Mouse (Mus musculus): ENCODE data around the gene Tyrp1. TPM values are rescaled to one million over a fixed set of nuclear protein-coding genes. Genes with fewer than 3 reads are reported as not detected.

Tyrp1 gene
- polyA plus RNA-seq, 1 experiment: not detected

DNA sequence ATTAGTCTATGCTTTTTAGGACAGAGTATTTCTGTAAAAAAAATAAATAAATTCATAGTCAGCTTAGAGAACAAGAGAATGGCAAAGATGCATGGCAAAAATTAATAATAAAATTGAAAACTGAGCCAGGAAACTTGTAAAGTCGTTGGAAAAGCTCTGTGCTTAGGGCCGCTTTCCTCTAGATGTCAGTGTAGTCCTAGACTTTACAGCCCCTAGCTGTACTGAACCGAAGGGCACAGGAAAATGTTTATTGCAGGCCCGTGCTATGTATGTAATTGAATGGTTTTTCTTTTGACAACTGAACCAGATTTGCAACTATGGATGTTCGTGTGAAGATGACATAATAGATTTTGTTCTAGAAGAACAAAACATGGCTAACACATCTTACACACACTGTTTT, 32.1 kb downstream of the Tyrp1 start:
- no peaks in the 10 kb centered on the region for H3K79me2 ChIP-seq (ENCODE audit: control insufficient read depth, insufficient read depth)
- no peaks in the 10 kb centered on the region for H3K36me3 ChIP-seq (ENCODE audit: control insufficient read depth, insufficient read depth)
- no peak overlapping the region for H3ac ChIP-seq (ENCODE audit: control insufficient read depth, insufficient read length)
- no peaks in the 10 kb centered on the region for H3K27me3 ChIP-seq (ENCODE audit: control insufficient read depth, insufficient read depth, insufficient read length)
- TF ChIP-seq SRF (IDR thresholded peaks at IDR 0.05; ENCODE audit: control insufficient read depth, insufficient read length, low read depth) (no peak), REST (IDR thresholded peaks at IDR 0.05; ENCODE audit: insufficient read depth, insufficient read length) (no peak), POLR2AphosphoS2 (IDR thresholded peaks at IDR 0.05; ENCODE audit: insufficient read length, low read depth) (no peak), E2F4 (IDR thresholded peaks at IDR 0.05; ENCODE audit: insufficient read depth) (no peak), MYOG (IDR thresholded peaks at IDR 0.05; ENCODE audit: control insufficient read depth in 1 of 3, insufficient read depth in 1 of 3, insufficient read length in 2 of 3, low read depth in 2 of 3) (no peak), TCF12 (IDR thresholded peaks at IDR 0.05; ENCODE audit: insufficient read depth, poor library complexity, severe bottlenecking) (no peak), POLR2A (IDR thresholded peaks at IDR 0.05; ENCODE audit: insufficient read length, low read depth) (no peak), MAX (IDR thresholded peaks at IDR 0.05; ENCODE audit: low read depth) (no peak), MYOD1 (IDR thresholded peaks at IDR 0.05; ENCODE audit: control insufficient read depth in 1 of 3, insufficient read length in 2 of 3, low read depth in 2 of 3) (no peak), USF1 (IDR thresholded peaks at IDR 0.05; ENCODE audit: low read depth) (no peak), CEBPB (IDR thresholded peaks at IDR 0.05; ENCODE audit: insufficient read depth, poor library complexity, severe bottlenecking) (no peak), TCF3 (IDR thresholded peaks at IDR 0.05; ENCODE audit: insufficient read length, low read depth) (no peak)
- H3K4me3 ChIP-seq: no peak overlapping the region
- H3K4me2 ChIP-seq (ENCODE audit: low read depth): no peak overlapping the region

DNA sequence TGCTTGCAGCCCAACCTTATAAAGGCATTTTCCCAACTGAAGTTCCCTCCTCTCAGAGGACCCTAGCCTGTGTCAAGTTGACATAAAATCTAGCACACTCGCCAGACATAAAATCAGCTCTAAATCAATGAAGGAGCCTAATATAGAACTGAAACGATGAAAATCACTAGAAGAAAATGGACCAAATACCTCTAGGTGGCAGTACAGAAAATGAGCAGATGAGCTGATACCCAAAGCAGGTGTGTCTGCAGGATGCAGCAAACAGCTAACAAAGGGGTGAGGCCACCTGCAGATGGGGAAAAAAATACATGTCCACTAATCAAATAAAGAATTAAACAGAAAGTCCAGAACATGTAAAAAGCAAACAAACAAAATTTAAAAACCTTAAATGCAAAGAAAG, 35.7 kb downstream of the Tyrp1 start:
- no peak for TF ChIP-seq SRF (IDR thresholded peaks at IDR 0.05; ENCODE audit: control insufficient read depth, insufficient read length, low read depth)
- no peak for TF ChIP-seq E2F4 (IDR thresholded peaks at IDR 0.05; ENCODE audit: insufficient read depth)
- no peak for TF ChIP-seq MYOD1 (IDR thresholded peaks at IDR 0.05; ENCODE audit: control insufficient read depth in 1 of 3, insufficient read length in 2 of 3, low read depth in 2 of 3)
- no peak for TF ChIP-seq POLR2A (IDR thresholded peaks at IDR 0.05; ENCODE audit: insufficient read length, low read depth)
- no peak for TF ChIP-seq MAX (IDR thresholded peaks at IDR 0.05; ENCODE audit: low read depth)
- TF ChIP-seq REST (IDR thresholded peaks at IDR 0.05; ENCODE audit: insufficient read depth, insufficient read length): no peak
- Histone ChIP-seq H3K27me3 (ENCODE audit: control insufficient read depth, insufficient read depth, insufficient read length) (no peaks in the 10 kb centered on the region), H3K4me2 (ENCODE audit: low read depth) (no peak overlapping the region), H3K36me3 (ENCODE audit: control insufficient read depth, insufficient read depth) (no peaks in the 10 kb centered on the region), H3ac (ENCODE audit: control insufficient read depth, insufficient read length) (no peak overlapping the region), H3K4me3 (no peak overlapping the region), H3K79me2 (ENCODE audit: control insufficient read depth, insufficient read depth) (no peaks in the 10 kb centered on the region)

GRCm38 (mm10) chr4:80872847-80873644, 39.1 kb downstream of the Tyrp1 start:
- no peak overlapping the region for H3K4me3 ChIP-seq

DNA sequence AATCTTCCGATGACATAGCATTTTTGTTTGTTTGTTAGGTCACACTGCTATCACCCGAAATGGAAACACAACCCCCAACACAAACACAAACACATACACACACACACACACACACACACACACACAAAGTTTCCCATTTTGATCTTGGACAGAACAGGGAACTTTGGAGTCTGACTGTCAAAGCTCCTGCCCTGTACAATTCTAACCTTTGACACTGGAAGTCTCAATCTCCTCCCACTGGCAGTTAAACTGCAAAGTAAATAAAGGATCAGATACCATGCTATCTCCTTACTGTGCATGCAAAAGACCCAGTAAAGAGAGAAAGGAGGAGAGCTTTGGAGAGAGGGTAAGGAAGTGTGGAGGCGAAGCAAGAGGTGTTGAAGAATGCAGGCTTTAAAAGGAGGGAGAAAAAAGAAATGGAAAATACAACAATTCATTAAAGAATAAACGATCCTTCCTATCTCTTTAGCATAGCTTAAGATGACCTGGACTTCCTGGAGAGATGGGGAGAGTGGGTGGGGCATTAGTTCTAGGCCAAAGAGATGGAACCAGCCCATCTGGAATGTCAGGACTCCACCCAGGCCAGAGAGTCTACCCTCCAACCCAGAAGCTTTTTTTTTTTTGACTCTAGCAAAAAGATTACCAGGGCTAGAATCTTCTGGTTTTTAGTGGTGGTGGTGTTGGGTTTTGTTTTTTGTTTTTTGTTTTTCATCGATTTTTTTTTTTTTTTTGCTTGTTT, 40.4 kb downstream of the Tyrp1 start:
- no peaks in the 10 kb centered on the region for H3K27me3 ChIP-seq (ENCODE audit: control insufficient read depth, insufficient read depth, insufficient read length)
- H3K4me2 ChIP-seq (ENCODE audit: low read depth): peak overlapping the region; percentile 8
- no peaks in the 10 kb centered on the region for H3K79me2 ChIP-seq (ENCODE audit: control insufficient read depth, insufficient read depth)
- H3K36me3 ChIP-seq (ENCODE audit: control insufficient read depth, insufficient read depth): no peaks in the 10 kb centered on the region
- no peak overlapping the region for H3ac ChIP-seq (ENCODE audit: control insufficient read depth, insufficient read length)
- TF ChIP-seq TCF12 (IDR thresholded peaks at IDR 0.05; ENCODE audit: insufficient read depth, poor library complexity, severe bottlenecking): no peak
- TF ChIP-seq CEBPB (IDR thresholded peaks at IDR 0.05; ENCODE audit: insufficient read depth, poor library complexity, severe bottlenecking): no peak
- no peak for TF ChIP-seq REST (IDR thresholded peaks at IDR 0.05; ENCODE audit: insufficient read depth, insufficient read length)
- no peak for TF ChIP-seq USF1 (IDR thresholded peaks at IDR 0.05; ENCODE audit: low read depth)
- no peak for TF ChIP-seq E2F4 (IDR thresholded peaks at IDR 0.05; ENCODE audit: insufficient read depth)
- TF ChIP-seq POLR2AphosphoS2 (IDR thresholded peaks at IDR 0.05; ENCODE audit: insufficient read length, low read depth): no peak
- no peak for TF ChIP-seq MYOG (IDR thresholded peaks at IDR 0.05; ENCODE audit: control insufficient read depth in 1 of 3, insufficient read depth in 1 of 3, insufficient read length in 2 of 3, low read depth in 2 of 3)
- no peak for TF ChIP-seq MYOD1 (IDR thresholded peaks at IDR 0.05; ENCODE audit: control insufficient read depth in 1 of 3, insufficient read length in 2 of 3, low read depth in 2 of 3)
- no peak for TF ChIP-seq MAX (IDR thresholded peaks at IDR 0.05; ENCODE audit: low read depth)
- no peak for TF ChIP-seq TCF3 (IDR thresholded peaks at IDR 0.05; ENCODE audit: insufficient read length, low read depth)
- TF ChIP-seq SRF (IDR thresholded peaks at IDR 0.05; ENCODE audit: control insufficient read depth, insufficient read length, low read depth): no peak
- no peak for TF ChIP-seq POLR2A (IDR thresholded peaks at IDR 0.05; ENCODE audit: insufficient read length, low read depth)
- no peak overlapping the region for H3K4me3 ChIP-seq

More at GRCm38 (mm10) chr4:80872847-80873644, 39.1 kb downstream of the Tyrp1 start:
- TF ChIP-seq TCF3 (IDR thresholded peaks at IDR 0.05; ENCODE audit: insufficient read length, low read depth) (no peak), E2F4 (IDR thresholded peaks at IDR 0.05; ENCODE audit: insufficient read depth) (no peak), MYOG (IDR thresholded peaks at IDR 0.05; ENCODE audit: control insufficient read depth in 1 of 3, insufficient read depth in 1 of 3, insufficient read length in 2 of 3, low read depth in 2 of 3) (no peak), POLR2A (IDR thresholded peaks at IDR 0.05; ENCODE audit: insufficient read length, low read depth) (no peak), TCF12 (IDR thresholded peaks at IDR 0.05; ENCODE audit: insufficient read depth, poor library complexity, severe bottlenecking) (no peak)
- Histone ChIP-seq H3ac (ENCODE audit: control insufficient read depth, insufficient read length) (no peak overlapping the region), H3K36me3 (ENCODE audit: control insufficient read depth, insufficient read depth) (no peaks in the 10 kb centered on the region), H3K79me2 (ENCODE audit: control insufficient read depth, insufficient read depth) (no peaks in the 10 kb centered on the region), H3K4me2 (ENCODE audit: low read depth) (no peak overlapping the region), H3K27me3 (ENCODE audit: control insufficient read depth, insufficient read depth, insufficient read length) (no peaks in the 10 kb centered on the region)

Data from myocyte (in vitro differentiated cells).